Mouse (Mus musculus): ENCODE measurements around the gene Foxe1. TPM values are rescaled to one million over a fixed set of nuclear protein-coding genes. Genes with fewer than 3 reads are reported as not detected.

Gene Foxe1
- polyA plus RNA-seq, 1 experiment from 2014 or later: not detected

- H3K4me2 ChIP-seq (ENCODE audit: low read length): no peak overlapping the region
- WGBS: 11% methylated on average over 3 of the region's 3 CpGs
- peaks cover 9% of the 10 kb centered on the region for H3K4me1 ChIP-seq (ENCODE audit: control insufficient read depth, insufficient read depth, low read depth, low read length)
- H3K27me3 ChIP-seq (replicated peaks; ENCODE audit: control insufficient read depth, insufficient read depth, low read length): peaks cover 71% of the 10 kb centered on the region
- no peak overlapping the region for H3K9ac ChIP-seq (ENCODE audit: low read depth, low read length)
- H3K36me3 ChIP-seq (ENCODE audit: control insufficient read depth, insufficient read depth, low read length): no peaks in the 10 kb centered on the region
- peaks cover 2% of the 10 kb centered on the region; the same call in 1 of the 2 replicates for H3K9me3 ChIP-seq (ENCODE audit: control insufficient read depth, low read length)
- no peak for ATAC-seq
- H3K4me3 ChIP-seq (ENCODE audit: low read length): no peak overlapping the region
- H3K27ac ChIP-seq (ENCODE audit: low read depth, low read length): no peak overlapping the region
Observed at GRCm38 (mm10) chr4:46345773-46346100, 2.3 kb downstream of the Foxe1 start.

- Histone ChIP-seq H3K4me3 (ENCODE audit: low read length) (no peak overlapping the region), H3K27me3 (replicated peaks; ENCODE audit: control insufficient read depth, insufficient read depth, low read length) (peaks cover 71% of the 10 kb centered on the region), H3K9ac (ENCODE audit: low read depth, low read length) (no peak overlapping the region), H3K36me3 (ENCODE audit: control insufficient read depth, insufficient read depth, low read length) (no peaks in the 10 kb centered on the region), H3K4me2 (ENCODE audit: low read length) (no peak overlapping the region), H3K9me3 (ENCODE audit: control insufficient read depth, low read length) (peaks cover 2% of the 10 kb centered on the region; the same call in 1 of the 2 replicates), H3K27ac (ENCODE audit: low read depth, low read length) (no peak overlapping the region), H3K4me1 (ENCODE audit: control insufficient read depth, insufficient read depth, low read depth, low read length) (peaks cover 9% of the 10 kb centered on the region)
- ATAC-seq: no peak
- 26% methylated on average over 6 of the region's 6 CpGs for WGBS
Observed at GRCm38 (mm10) chr4:46346221-46346620, 2.8 kb downstream of the Foxe1 start.

GRCm38 (mm10) chr4:46347141-46347540, 3.7 kb downstream of the Foxe1 start:
- Histone ChIP-seq H3K9me3 (ENCODE audit: control insufficient read depth, low read length) (peaks cover 2% of the 10 kb centered on the region; the same call in 1 of the 2 replicates), H3K27me3 (replicated peaks; ENCODE audit: control insufficient read depth, insufficient read depth, low read length) (peaks cover 75% of the 10 kb centered on the region), H3K4me3 (ENCODE audit: low read length) (no peak overlapping the region), H3K27ac (ENCODE audit: low read depth, low read length) (no peak overlapping the region), H3K9ac (ENCODE audit: low read depth, low read length) (no peak overlapping the region), H3K4me2 (ENCODE audit: low read length) (no peak overlapping the region), H3K36me3 (ENCODE audit: control insufficient read depth, insufficient read depth, low read length) (no peaks in the 10 kb centered on the region), H3K4me1 (ENCODE audit: control insufficient read depth, insufficient read depth, low read depth, low read length) (peaks cover 9% of the 10 kb centered on the region)
- 5% methylated on average over 4 of the region's 4 CpGs for WGBS
- ATAC-seq: no peak

- H3K36me3 ChIP-seq (ENCODE audit: control insufficient read depth, insufficient read depth, low read length): no peaks in the 10 kb centered on the region
- peaks cover 2% of the 10 kb centered on the region; the same call in 1 of the 2 replicates for H3K9me3 ChIP-seq (ENCODE audit: control insufficient read depth, low read length)
- no peak overlapping the region for H3K4me3 ChIP-seq (ENCODE audit: low read length)
- no peak overlapping the region for H3K4me2 ChIP-seq (ENCODE audit: low read length)
- peaks cover 76% of the 10 kb centered on the region for H3K27me3 ChIP-seq (replicated peaks; ENCODE audit: control insufficient read depth, insufficient read depth, low read length)
- H3K27ac ChIP-seq (ENCODE audit: low read depth, low read length): no peak overlapping the region
- no peak for ATAC-seq
- WGBS: 1% methylated on average over 41 of the region's 41 CpGs
- H3K4me1 ChIP-seq (ENCODE audit: control insufficient read depth, insufficient read depth, low read depth, low read length): peaks cover 6% of the 10 kb centered on the region
- H3K9ac ChIP-seq (ENCODE audit: low read depth, low read length): no peak overlapping the region; the same call in 1 of the 2 replicates
Observed at GRCm38 (mm10) chr4:46347580-46348515, 4.4 kb downstream of the Foxe1 start.

- Histone ChIP-seq H3K36me3 (ENCODE audit: control insufficient read depth, insufficient read depth, low read length) (no peaks in the 10 kb centered on the region), H3K9ac (ENCODE audit: low read depth, low read length) (no peak overlapping the region), H3K4me3 (ENCODE audit: low read length) (no peak overlapping the region), H3K27me3 (replicated peaks; ENCODE audit: control insufficient read depth, insufficient read depth, low read length) (peaks cover 65% of the 10 kb centered on the region), H3K4me1 (ENCODE audit: control insufficient read depth, insufficient read depth, low read depth, low read length) (peaks cover 4% of the 10 kb centered on the region; the same call in 1 of the 2 replicates), H3K9me3 (ENCODE audit: control insufficient read depth, low read length) (peaks cover 2% of the 10 kb centered on the region; the same call in 1 of the 2 replicates), H3K27ac (ENCODE audit: low read depth, low read length) (no peak overlapping the region), H3K4me2 (ENCODE audit: low read length) (no peak overlapping the region)
- no peak for ATAC-seq
- whole genome bisulfite sequencing: 27% methylated on average over 9 of the region's 9 CpGs
Observed at GRCm38 (mm10) chr4:46348897-46349296, 5.5 kb downstream of the Foxe1 start.

GRCm38 (mm10) chr4:46349530-46349929, 6.1 kb downstream of the Foxe1 start:
- Histone ChIP-seq H3K4me2 (ENCODE audit: low read length) (no peak overlapping the region), H3K4me3 (ENCODE audit: low read length) (no peak overlapping the region), H3K27ac (ENCODE audit: low read depth, low read length) (no peak overlapping the region), H3K27me3 (replicated peaks; ENCODE audit: control insufficient read depth, insufficient read depth, low read length) (peaks cover 59% of the 10 kb centered on the region), H3K4me1 (ENCODE audit: control insufficient read depth, insufficient read depth, low read depth, low read length) (peaks cover under 1% of the 10 kb centered on the region; the same call in 1 of the 2 replicates), H3K9ac (ENCODE audit: low read depth, low read length) (no peak overlapping the region), H3K36me3 (ENCODE audit: control insufficient read depth, insufficient read depth, low read length) (no peaks in the 10 kb centered on the region), H3K9me3 (ENCODE audit: control insufficient read depth, low read length) (peaks cover 2% of the 10 kb centered on the region; the same call in 1 of the 2 replicates)
- no peak for ATAC-seq
- WGBS: 43% methylated on average over 5 of the region's 5 CpGs

GRCm38 (mm10) chr4:46353045-46353444, 9.6 kb downstream of the Foxe1 start:
- Histone ChIP-seq H3K4me2 (ENCODE audit: low read length) (no peak overlapping the region), H3K27ac (ENCODE audit: low read depth, low read length) (no peak overlapping the region), H3K9me3 (ENCODE audit: control insufficient read depth, low read length) (no peaks in the 10 kb centered on the region), H3K4me3 (ENCODE audit: low read length) (no peak overlapping the region), H3K27me3 (replicated peaks; ENCODE audit: control insufficient read depth, insufficient read depth, low read length) (peaks cover 43% of the 10 kb centered on the region), H3K9ac (ENCODE audit: low read depth, low read length) (no peak overlapping the region), H3K4me1 (ENCODE audit: control insufficient read depth, insufficient read depth, low read depth, low read length) (no peaks in the 10 kb centered on the region), H3K36me3 (ENCODE audit: control insufficient read depth, insufficient read depth, low read length) (no peaks in the 10 kb centered on the region)
- WGBS: 8% methylated on average over 10 of the region's 10 CpGs
- ATAC-seq: no peak

- no peaks in the 10 kb centered on the region for H3K4me1 ChIP-seq (ENCODE audit: control insufficient read depth, insufficient read depth, low read depth, low read length)
- H3K4me3 ChIP-seq (ENCODE audit: low read length): no peak overlapping the region
- no peak overlapping the region for H3K27ac ChIP-seq (ENCODE audit: low read depth, low read length)
- ATAC-seq: no peak
- H3K36me3 ChIP-seq (ENCODE audit: control insufficient read depth, insufficient read depth, low read length): no peaks in the 10 kb centered on the region
- H3K9me3 ChIP-seq (ENCODE audit: control insufficient read depth, low read length): no peaks in the 10 kb centered on the region
- WGBS: 50% methylated on average over 12 of the region's 12 CpGs
- peaks cover 13% of the 10 kb centered on the region for H3K27me3 ChIP-seq (replicated peaks; ENCODE audit: control insufficient read depth, insufficient read depth, low read length)
- H3K4me2 ChIP-seq (ENCODE audit: low read length): no peak overlapping the region
- H3K9ac ChIP-seq (ENCODE audit: low read depth, low read length): no peak overlapping the region
Observed at GRCm38 (mm10) chr4:46356351-46357133, 13.1 kb downstream of the Foxe1 start.
